Mouse (Mus musculus) kidney, embryonic 16.5 days (tissue): ENCODE measurements around the gene Cdk11b. TPM values are rescaled to one million over a fixed set of nuclear protein-coding genes. Genes with fewer than 3 reads are reported as not detected.
"Not testable (repeated sequence)": the region's sequence is repeated elsewhere in the genome, so short reads cannot be mapped to it uniquely, and the experiment has no call there.

Experiments
- ATAC-seq: fragments of 200-750 bp; cut with Nextera tagmentation; 2 replicates; pipeline ENCODE4 v1.8.0; 2017; ENCODE audit warnings: moderate TSS enrichment; ENCODE audit not compliant: low FRiP score, low TSS enrichment
- H3K27ac ChIP-seq: fragments of 300-500 bp; sonication (generic); 2 replicates; pipeline ENCODE4 v1.5.1; 2014; ENCODE audit warnings: low read length
- H3K27me3 ChIP-seq: fragments of 300-500 bp; sonication (generic); 2 replicates; pipeline ENCODE4 v1.6.1; 2014; ENCODE audit warnings: low read length, control low read depth, mixed read lengths; ENCODE audit not compliant: insufficient read depth
- H3K36me3 ChIP-seq: fragments of 300-500 bp; sonication (generic); 2 replicates; pipeline ENCODE4 v1.6.1; 2014; ENCODE audit warnings: low read length, control low read depth, mixed read lengths; ENCODE audit not compliant: insufficient read depth
- H3K4me1 ChIP-seq: fragments of 300-500 bp; sonication (generic); 2 replicates; pipeline ENCODE4 v1.6.1; 2014; ENCODE audit warnings: low read length, control low read depth, mixed read lengths; ENCODE audit not compliant: insufficient read depth
- H3K4me2 ChIP-seq: fragments of 300-500 bp; sonication (generic); replicated peaks from 2 replicates; pipeline ENCODE4 v1.6.1; 2014; ENCODE audit warnings: low read depth, low read length
- H3K4me3 ChIP-seq: fragments of 300-500 bp; sonication (generic); 2 replicates; pipeline ENCODE4 v1.5.1; 2014; ENCODE audit warnings: mild to moderate bottlenecking, low read length
- H3K9ac ChIP-seq: fragments of 300-500 bp; sonication (generic); replicated peaks from 2 replicates; pipeline ENCODE4 v1.6.1; 2014; ENCODE audit warnings: low read length
- H3K9me3 ChIP-seq: fragments of 300-500 bp; sonication (generic); 2 replicates; pipeline ENCODE4 v1.6.1; 2016; ENCODE audit warnings: low read length, control low read depth
- WGBS: fragments of 180-500 bp; shearing (Covaris S2); extraction: QIAGEN DNeasy Blood & Tissue Kit; methylation state at CpG from one replicate; pipeline ENCODE4 v1.1.7; 2014; 5-methylcytosine and 5-hydroxymethylcytosine counted together
- polyA plus RNA-seq: library from polyadenylated mRNA; unstranded; fragments of >200 nt; fragmentation: Nextera tagmentation; extraction: Ambion mirVana; gene quantifications from 2 replicates; pipeline ENCODE4 v1.2.1, GENCODE M21; 2015

Gene Cdk11b
- polyA plus RNA-seq, 1 experiment from 2014 or later: 56.6 TPM

DNA sequence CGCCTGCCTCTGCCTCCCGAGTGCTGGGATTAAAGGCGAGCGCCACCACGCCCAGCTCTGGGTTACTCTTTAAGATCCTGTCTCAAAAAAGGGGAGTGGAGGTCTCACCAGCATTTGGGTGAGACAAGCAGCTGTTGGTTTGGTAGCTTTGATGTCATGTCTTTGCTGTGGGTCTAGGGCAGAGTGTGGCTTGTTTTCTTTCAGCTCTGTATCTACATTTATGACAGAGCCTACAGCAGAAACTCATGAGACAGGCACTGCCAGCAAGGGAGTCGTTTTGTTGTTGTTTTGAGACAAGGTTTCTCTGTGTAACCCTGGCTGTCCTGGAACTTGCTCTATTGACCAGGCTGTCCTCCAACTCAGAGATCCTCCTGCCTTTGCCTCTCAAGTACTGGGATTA, 20.9 kb upstream of the Cdk11b start:
- WGBS: 95% methylated on average over 6 of the region's 6 CpGs
- Histone ChIP-seq H3K4me1 (peaks cover 12% of the 10 kb centered on the region), H3K9me3 (no peaks in the 10 kb centered on the region), H3K27me3 (no peaks in the 10 kb centered on the region), H3K4me2 (no peak overlapping the region), H3K9ac (no peak overlapping the region), H3K4me3 (no peak overlapping the region), H3K27ac (no peak overlapping the region), H3K36me3 (peaks cover 2% of the 10 kb centered on the region; the same call in 1 of the 2 replicates)
- ATAC-seq: no peak

DNA sequence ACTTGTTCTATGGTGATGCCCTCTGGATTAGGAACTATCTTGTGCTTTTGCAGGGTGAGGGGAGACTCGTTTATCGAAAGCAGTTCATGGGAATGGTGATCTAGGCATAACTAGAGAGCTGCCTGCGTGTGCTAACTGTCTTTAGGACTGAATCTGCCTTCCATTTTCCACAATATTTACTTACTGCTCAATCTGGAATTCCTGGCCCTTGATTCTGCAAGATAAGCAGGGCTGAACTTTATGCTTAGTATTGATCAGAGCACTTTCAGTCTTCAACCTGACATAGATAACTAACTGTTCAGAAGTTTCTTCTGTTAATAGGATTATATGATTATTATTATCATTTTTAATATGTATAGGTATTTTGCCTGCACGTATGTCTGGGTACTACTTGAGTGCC, 19.5 kb upstream of the Cdk11b start:
- Histone ChIP-seq H3K9me3 (no peaks in the 10 kb centered on the region), H3K4me3 (no peak overlapping the region), H3K9ac (no peak overlapping the region), H3K4me2 (no peak overlapping the region), H3K36me3 (peaks cover 8% of the 10 kb centered on the region; the same call in 1 of the 2 replicates), H3K27me3 (no peaks in the 10 kb centered on the region), H3K4me1 (peaks cover 12% of the 10 kb centered on the region), H3K27ac (no peak overlapping the region)
- no peak for ATAC-seq
- WGBS: 91% methylated on average over 4 of the region's 4 CpGs

DNA sequence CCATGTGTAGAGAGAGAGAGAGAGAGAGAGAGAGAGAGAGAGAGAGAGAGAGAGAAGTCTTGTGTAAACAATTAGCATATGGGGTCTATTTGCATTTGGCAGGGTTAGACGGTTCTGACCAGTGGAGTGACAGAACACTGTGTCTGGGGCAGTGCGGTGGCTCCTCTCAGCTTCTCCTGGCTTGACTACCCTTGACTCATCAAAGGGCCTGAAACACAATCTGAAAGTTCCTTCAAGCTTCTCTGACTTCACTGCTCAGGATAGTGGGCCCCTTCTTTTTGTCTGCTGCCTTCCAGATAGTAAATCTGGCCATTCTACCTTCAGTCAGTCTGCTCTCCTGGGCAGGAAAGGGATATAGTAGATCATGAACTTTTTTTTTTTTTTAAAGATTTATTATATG, 17.8 kb upstream of the Cdk11b start:
- Histone ChIP-seq H3K4me1 (peaks cover 6% of the 10 kb centered on the region; the same call in 1 of the 2 replicates), H3K9ac (no peak overlapping the region), H3K4me3 (no peak overlapping the region), H3K27me3 (no peaks in the 10 kb centered on the region), H3K4me2 (no peak overlapping the region), H3K27ac (no peak overlapping the region), H3K36me3 (peaks cover 21% of the 10 kb centered on the region), H3K9me3 (no peaks in the 10 kb centered on the region)
- ATAC-seq: peak; percentile 52; the same call in 1 of the 2 replicates
- 32% methylated on average over 2 of the region's 2 CpGs for WGBS

DNA sequence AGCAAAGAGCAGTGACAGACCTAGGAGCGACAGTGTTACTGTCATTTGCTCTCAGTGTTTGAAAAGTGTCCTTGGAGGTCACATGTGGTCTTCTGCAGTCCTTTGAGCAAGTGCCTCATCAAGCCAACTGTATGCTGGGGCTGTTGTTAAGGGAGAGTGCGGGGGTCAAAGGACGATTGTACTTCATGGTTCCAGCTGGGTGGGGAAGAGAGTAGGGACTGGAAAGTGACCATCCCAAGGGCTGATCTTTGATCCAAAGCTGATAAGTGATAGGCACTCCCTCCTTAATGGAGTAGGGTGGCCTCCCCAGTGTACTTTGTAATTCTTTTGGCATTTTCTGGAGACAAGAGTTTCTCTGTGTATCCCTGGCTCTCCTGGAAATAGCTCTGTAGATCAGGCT, 12.8 kb upstream of the Cdk11b start:
- no peaks in the 10 kb centered on the region for H3K4me1 ChIP-seq
- H3K36me3 ChIP-seq: peaks cover 59% of the 10 kb centered on the region
- ATAC-seq: no peak
- no peak overlapping the region for H3K27ac ChIP-seq
- H3K9me3 ChIP-seq: no peaks in the 10 kb centered on the region
- 94% methylated on average over 3 of the region's 3 CpGs for WGBS
- H3K9ac ChIP-seq: no peak overlapping the region
- H3K27me3 ChIP-seq: no peaks in the 10 kb centered on the region
- no peak overlapping the region for H3K4me3 ChIP-seq
- no peak overlapping the region for H3K4me2 ChIP-seq

DNA sequence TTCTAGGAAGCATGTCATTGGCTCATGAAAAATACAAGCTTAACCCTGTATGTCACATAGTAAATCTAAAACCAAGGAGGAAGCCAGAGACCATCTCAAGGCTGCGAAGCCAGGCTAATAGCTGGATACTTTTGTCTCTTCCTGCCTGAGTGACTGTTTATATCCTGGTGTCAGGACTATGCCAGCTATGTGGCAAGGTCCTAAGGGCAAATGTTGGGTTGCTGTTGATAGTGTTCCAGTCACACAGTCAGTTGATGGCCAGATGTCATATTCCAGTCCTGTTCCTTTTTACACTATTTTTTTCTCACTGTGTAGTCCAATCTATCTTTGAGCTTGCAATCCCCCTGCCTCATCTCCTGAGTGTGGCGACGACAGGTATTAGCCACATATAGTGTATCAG, 11.4 kb upstream of the Cdk11b start:
- H3K9me3 ChIP-seq: no peaks in the 10 kb centered on the region
- H3K4me2 ChIP-seq: no peak overlapping the region
- H3K36me3 ChIP-seq: peaks cover 73% of the 10 kb centered on the region
- no peaks in the 10 kb centered on the region for H3K4me1 ChIP-seq
- no peak overlapping the region for H3K4me3 ChIP-seq
- WGBS: 96% methylated on average over 3 of the region's 3 CpGs
- no peak overlapping the region for H3K27ac ChIP-seq
- no peak overlapping the region for H3K9ac ChIP-seq
- no peak for ATAC-seq
- H3K27me3 ChIP-seq: no peaks in the 10 kb centered on the region

DNA sequence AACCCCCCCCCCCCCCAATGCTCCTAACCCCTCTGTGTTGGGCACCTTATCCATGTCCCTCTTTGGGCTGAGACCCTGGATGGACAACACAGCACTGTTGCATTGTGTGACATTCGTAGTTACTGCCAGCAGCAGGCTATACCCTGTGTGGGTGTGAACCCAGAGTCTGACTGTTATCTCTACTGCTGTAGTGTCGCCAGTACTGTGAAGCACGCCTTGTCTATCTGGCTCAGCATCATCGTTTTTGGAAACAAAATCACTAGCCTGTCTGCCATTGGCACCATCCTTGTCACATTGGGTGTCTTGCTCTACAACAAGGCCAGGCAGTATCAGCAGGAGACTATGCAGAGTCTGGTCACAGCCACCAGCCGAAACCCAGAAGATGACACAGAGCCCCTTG, 6.3 kb upstream of the Cdk11b start:
- Histone ChIP-seq H3K9ac (no peak overlapping the region), H3K27ac (no peak overlapping the region), H3K4me1 (peaks cover 1% of the 10 kb centered on the region; the same call in 1 of the 2 replicates), H3K27me3 (no peaks in the 10 kb centered on the region), H3K36me3 (peaks cover 57% of the 10 kb centered on the region), H3K9me3 (no peaks in the 10 kb centered on the region), H3K4me2 (no peak overlapping the region), H3K4me3 (no peak overlapping the region)
- 92% methylated on average over 5 of the region's 5 CpGs for WGBS
- ATAC-seq: no peak

DNA sequence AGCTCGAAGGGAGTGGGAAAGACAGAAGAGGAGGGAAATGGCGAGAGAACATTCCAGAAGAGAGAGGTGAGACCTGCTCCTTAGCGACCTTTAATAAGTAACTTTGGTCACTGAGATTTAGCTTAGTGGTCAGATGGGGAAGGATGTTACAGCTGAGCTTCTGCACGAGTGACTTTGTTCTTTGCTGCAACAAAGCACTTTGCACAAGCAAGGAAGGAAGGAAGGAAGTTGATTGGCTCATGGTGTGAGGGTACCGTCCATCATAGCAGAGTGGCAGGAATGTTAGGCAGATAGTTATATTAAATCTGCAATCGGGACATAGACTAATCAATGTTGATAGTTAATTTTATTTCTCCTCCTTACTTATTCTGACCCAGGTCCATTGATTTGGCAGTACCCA, 5.6 kb downstream of the Cdk11b start:
- H3K4me2 ChIP-seq: no peak overlapping the region
- no peaks in the 10 kb centered on the region for H3K27me3 ChIP-seq
- H3K4me1 ChIP-seq: no peaks in the 10 kb centered on the region
- ATAC-seq: no peak
- no peak overlapping the region for H3K27ac ChIP-seq
- H3K36me3 ChIP-seq: peaks cover 61% of the 10 kb centered on the region
- WGBS: 87% methylated on average over 6 of the region's 6 CpGs
- H3K4me3 ChIP-seq: no peak overlapping the region
- H3K9ac ChIP-seq: no peak overlapping the region
- H3K9me3 ChIP-seq: no peaks in the 10 kb centered on the region

DNA sequence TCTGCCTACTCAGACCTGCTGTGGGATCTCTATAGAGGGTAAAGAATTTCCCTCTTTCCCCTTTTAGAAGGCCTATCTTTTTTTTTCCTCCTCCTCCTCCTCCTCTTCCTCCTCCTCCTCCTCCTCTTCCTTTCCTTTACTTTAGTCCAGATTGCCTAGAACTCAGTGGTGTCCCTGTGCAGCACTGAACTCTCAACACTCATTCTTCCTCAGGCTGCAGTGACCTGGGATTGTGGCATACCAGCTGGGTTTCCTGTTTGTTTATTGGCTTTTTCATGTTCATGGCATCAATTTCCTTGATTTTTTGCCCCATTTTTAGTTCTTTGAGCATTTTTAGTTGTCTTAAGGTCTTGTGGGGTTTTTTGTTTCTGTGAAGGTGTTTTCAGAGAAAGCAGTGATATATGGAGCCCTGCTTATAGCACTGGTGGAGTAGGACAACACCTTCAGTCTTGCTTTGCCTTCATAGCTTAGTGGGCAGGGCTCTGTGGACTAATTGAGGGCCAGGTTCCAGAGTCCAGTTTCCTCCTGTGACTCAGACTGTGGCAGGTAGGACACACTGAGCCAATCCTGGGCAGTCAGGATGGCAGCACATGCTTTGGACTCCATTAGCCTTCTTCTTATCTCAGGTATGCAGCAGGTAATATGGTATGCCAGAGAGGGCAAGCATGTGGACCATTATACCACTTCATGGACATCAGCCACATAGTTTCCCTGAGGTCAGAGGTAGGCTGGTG, 11.3 kb downstream of the Cdk11b start:
- no peak overlapping the region for H3K9ac ChIP-seq
- no peak for ATAC-seq
- H3K36me3 ChIP-seq: peaks cover 69% of the 10 kb centered on the region
- no peaks in the 10 kb centered on the region for H3K4me1 ChIP-seq
- H3K27ac ChIP-seq: no peak overlapping the region
- H3K27me3 ChIP-seq: no peaks in the 10 kb centered on the region
- H3K4me3 ChIP-seq: no peak overlapping the region
- no peaks in the 10 kb centered on the region for H3K9me3 ChIP-seq
- H3K4me2 ChIP-seq: no peak overlapping the region

DNA sequence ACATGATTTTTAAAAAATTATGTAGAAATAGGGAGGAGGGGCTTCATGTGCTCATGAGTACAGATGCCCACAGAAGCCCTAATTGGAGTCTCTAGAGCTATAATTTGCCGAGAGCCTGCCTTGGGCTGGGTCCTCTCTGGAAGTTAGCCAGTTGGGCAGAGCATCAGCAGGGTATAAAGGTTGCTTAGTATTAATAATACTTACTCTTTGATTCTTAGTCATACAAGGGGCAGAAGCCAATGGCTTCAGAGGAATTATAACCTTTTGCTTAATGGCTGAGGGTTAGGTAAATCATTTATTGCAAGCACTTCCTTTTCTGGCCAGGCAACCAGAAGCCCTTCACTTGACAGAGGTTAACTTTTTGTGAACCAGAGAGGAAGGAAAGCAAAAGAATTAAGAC, 18.9 kb downstream of the Cdk11b start:
- Histone ChIP-seq H3K36me3 (peaks cover 60% of the 10 kb centered on the region), H3K9me3 (no peaks in the 10 kb centered on the region), H3K4me2 (no peak overlapping the region), H3K9ac (no peak overlapping the region), H3K4me1 (no peaks in the 10 kb centered on the region), H3K4me3 (no peak overlapping the region), H3K27me3 (no peaks in the 10 kb centered on the region), H3K27ac (no peak overlapping the region)
- 81% methylated on average over 1 of the region's 1 CpGs for WGBS
- no peak for ATAC-seq

DNA sequence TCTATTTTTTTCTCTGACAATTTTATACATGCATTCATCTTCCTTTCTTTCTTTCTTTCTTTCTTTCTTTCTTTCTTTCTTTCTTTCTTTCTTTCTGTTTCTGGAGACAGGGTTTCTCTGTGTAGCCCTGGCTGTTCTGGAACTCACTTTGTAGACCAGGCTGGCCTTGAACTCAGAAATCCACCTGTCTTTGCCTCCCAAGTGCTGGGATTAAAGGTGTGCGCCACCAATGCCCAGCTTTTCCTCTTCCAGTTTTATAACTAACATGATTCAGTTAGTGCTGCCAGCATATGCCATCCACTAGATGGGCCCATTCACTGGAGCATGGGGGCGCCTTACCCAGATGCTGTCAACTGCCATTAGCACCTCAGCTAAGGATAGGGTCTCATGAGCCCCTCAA, 20.7 kb downstream of the Cdk11b start, which contains the start of gene Gm10563:
TSS of gene Gm10563 (minus strand) at position 101 of the 400 bp plus-strand sequence.
- H3K4me2 ChIP-seq, H3K9ac ChIP-seq, H3K4me3 ChIP-seq, H3K9me3 ChIP-seq, ATAC-seq, H3K27ac ChIP-seq, H3K4me1 ChIP-seq, H3K27me3 ChIP-seq: not testable (repeated sequence)
- WGBS: 96% methylated on average over 2 of the region's 2 CpGs
- H3K36me3 ChIP-seq: peaks cover 69% of the 10 kb centered on the region
